Mouse (Mus musculus) liver (tissue): ENCODE data around the gene Cfap300.

Source experiments
- DNase-seq: peaks from one replicate; pipeline ENCODE4 v3.0.0-alpha.2; 2020; ENCODE audit warnings: mixed read lengths

Cfap300 gene

DNA sequence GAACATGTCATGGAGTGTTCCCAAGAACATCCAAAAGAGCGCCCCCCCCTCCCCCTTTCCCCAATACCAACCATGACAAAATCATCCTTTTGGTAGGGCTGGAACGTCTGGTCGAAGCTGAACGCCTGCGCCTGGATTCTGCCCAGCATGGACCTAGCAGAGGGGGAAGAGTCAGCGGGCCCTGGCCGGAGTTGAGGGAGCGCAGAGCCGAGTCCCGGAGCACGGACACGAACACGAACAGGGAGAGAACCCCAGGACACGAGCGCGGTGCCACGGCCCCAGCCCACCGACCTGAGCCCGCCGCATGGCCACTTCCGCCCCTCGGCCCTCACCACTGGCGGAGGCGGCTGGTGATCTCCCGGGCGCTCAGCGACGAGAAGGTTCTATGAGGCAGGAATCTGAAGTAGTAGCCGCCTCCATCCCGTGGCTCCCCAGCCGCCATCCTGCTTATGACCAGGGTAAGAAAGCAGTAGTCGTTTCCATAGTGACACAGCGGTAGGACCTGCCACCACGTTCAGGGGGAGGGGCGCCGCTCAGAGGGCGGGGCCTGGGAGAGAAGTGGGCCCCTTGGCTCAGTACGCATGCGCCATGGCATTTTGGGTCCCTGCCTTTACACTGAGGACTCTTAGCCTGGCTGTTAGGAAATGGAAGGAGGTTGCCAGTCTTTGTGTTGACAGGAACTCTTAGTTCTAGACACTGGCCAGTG lies at the start of gene Cfap300:
Cfap300 (minus strand) TSS at position 486 of the 706 bp plus-strand sequence.
- DNase-seq: peak; percentile 93

DNA sequence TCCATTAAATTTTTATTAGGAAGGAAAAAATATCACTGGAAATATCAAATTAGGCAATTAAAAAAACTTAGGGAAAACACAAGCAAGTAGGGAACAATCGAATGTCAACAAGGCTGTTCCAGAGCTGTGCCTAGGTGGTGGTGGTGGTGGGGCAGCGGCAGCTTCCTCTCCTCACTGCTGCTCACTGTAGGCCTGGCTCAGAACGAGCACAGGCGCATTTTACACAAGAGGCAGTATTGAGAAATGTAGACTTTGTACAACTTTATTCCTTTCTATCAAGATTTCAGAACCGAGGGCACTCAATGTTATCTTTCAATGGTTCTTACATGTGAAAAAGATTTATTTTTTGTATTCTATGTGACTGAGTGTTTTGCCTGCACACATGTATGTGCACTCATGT lies 36.3 kb upstream of the Cfap300 start:
- DNase-seq: no peak

DNA sequence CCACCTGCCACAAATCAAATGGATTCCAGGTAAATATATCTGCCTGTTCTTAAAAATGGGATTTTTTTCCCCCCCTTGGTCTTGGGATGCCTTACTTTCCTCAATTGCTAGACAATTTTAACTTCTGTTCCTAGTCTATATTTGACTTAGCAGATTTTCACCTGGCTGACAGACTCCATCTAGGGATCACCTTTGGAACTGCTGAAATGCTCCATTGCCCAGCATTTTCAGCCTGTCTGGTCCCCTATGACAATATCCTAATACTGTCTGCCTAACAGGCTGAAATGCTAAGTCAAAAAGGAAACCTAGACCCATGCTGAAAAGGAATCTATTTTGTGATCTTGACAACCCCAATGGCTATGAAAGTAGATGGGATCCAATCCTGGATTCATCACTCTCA lies 31.7 kb upstream of the Cfap300 start:
- no peak for DNase-seq

DNA sequence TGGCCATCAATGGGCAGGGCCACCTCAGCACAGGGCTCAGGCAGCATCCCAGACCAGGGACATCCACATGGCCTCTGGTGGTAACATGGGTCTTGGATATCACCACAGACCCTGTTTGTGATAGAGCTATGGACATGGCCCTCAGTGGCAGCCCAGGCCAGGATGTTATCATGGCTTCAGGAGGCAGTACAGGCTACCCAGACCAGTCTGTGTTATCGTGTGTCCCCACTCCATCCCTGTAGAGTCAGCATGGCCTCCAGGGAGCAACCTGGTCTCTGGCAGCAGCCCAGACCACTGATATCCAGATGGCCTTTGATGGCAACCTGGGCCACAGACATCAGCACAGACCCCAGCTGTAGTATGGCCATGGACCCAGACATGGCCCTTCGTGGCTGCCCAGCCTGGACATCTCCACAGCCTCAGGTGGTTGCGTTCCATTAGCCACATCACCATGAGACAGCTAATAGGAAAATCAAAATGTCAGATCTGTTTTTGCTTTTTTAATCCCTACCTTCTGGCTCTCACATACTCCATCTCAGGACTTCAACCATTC lies 30.7 kb upstream of the Cfap300 start:
- no peak for DNase-seq

DNA sequence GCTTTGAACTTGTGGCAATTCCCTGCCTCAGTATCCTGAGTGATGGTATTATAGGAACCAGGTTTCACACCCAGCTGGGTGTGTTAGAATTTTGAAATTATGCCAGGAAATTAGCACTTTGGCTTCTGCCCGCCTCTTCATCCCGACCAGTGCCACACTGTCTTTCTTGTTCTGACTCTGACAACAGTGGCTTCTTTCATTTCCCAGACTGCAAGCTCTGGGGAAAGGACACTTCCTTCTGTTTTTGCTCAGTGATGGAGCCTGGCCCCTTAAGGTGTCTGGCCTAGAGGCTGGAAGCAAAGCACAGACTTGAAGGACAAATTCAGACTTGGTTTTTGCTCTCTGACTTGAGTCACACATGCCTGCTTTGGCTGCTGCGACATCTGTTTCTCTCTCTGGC lies 17.0 kb upstream of the Cfap300 start:
- no peak for DNase-seq

DNA sequence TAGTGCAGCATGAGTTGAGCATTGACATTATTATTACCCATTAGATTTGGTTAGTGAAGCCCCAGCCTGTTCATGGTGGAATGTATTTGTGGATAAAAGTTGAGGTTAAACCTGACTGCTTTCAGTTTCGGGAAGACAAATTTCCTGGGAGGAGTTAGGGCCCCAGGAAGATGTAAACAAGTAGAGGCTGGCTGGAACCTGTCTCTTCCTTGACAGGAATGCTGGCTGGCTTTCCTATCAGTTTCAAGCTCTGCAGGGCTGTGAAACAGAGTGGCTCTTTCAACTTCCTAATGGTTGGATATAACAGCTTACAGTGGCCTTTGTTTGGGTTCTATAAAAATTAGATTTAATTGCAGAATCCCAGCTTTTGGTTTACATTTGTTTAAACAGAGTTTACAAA lies 12.2 kb upstream of the Cfap300 start:
- no peak for DNase-seq

DNA sequence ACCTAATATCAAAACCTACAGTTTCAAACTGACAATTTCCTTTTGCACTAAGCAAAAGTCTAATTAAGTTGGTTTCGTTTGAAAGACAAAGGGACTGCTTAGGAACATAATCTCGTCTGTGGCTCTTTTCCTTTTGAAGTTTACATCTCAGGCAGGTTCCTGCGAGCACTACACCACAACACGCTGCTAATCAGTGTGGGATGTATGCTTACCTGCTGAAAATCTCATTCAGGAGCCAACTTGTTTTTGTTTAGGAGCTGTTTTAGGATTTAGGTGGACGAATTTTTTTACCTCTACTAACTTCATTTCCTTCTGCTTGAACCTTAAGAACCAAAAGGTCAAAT lies 393 bp upstream of the Cfap300 start:
- DNase-seq: no peak

DNA sequence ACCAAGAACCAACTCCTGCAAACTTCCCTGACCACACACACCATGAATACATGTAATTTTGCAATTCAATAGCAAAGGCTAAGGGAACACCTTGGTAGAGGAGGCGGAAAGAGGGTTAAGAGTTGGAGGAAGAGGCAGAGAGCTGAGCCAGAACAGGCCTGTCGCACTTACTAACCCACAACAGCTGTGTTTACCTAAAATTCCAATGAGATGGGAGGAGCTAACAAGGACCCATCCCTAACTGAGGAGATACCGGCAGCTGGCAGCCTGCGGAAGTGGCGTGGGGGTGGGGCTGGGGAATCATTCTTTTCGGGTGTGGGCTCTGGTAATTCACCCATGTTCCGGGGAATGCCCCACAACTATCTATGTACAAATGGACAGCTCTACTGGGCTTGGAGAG lies 7.1 kb downstream of the Cfap300 start:
- peak; percentile 20 for DNase-seq

DNA sequence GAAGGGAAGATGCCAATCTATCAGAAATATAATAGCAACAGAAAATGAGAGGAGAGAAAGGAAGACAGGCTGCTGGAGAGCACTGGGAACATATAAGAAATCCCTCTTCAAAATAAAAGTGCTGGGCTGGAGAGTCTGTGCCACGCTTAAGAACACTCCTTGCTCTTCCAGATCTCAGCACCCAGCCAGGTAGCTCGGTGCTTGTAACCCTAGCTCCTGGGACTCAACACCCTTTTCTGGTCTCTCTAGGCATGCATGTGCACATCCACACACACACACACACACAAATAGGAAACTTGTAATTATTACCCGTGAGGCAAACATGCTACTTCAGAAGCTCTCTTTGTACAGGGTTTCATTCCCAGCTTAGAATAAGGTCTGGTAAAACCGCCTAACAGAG lies 7.5 kb downstream of the Cfap300 start:
- DNase-seq: no peak

DNA sequence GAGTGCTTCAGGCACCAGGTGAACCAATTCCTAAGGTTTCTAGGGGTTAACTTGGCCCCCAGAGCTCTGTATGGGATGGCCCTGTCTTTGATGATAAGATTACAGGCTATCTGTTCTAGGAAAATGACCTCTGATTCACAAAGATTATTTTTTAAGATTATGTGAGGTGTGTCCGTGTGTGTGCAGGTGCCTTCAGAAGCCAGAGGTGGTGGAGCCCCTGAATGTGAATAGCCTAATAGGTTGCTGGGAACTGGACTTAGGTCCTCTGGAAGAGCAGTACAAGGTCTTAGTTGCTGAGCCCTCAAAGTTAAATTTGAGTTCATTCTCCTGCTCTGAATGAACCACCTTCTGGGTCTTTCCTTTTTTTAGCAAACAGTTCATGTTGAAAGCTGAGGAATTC lies 8.5 kb downstream of the Cfap300 start:
- DNase-seq: no peak

DNA sequence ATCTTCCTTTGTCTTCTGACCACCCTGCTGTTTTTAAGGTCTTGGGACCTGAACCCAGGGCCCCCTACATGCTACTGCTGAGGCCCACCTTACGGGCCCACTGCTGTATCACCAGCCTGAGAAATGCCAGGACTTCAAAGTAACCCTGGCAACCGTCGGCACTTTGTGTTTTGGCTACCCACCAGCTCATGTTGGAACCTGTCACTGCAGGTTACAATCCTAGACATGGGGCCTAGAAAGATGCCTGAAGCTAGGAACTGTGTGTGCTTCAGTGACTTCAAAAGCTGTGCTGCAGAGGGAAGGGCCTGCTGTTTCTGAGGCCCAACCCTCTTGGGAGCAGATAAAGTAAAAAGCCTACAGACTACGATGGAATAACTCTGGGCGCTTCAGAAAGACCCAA lies 9.8 kb downstream of the Cfap300 start:
- DNase-seq: no peak

DNA sequence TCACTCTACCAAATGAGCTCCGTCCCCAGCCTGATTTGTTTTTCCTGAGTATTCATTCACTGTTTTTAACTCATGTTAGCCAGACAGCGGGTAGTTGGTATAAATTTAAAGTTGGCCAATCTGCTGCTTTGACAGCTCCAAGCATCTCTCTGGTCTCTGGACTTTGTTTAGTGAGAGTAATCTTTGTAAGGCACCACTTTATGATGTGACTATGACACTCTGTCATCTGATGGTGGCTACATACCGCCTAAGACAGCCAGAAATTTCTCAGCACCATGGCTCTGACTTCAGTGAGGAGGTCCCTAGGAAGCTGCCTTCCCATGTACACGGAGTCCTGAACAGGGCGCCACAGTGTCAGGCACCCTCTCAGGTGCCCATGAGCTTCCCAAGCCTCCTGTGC lies 24.0 kb downstream of the Cfap300 start:
- DNase-seq: no peak

DNA sequence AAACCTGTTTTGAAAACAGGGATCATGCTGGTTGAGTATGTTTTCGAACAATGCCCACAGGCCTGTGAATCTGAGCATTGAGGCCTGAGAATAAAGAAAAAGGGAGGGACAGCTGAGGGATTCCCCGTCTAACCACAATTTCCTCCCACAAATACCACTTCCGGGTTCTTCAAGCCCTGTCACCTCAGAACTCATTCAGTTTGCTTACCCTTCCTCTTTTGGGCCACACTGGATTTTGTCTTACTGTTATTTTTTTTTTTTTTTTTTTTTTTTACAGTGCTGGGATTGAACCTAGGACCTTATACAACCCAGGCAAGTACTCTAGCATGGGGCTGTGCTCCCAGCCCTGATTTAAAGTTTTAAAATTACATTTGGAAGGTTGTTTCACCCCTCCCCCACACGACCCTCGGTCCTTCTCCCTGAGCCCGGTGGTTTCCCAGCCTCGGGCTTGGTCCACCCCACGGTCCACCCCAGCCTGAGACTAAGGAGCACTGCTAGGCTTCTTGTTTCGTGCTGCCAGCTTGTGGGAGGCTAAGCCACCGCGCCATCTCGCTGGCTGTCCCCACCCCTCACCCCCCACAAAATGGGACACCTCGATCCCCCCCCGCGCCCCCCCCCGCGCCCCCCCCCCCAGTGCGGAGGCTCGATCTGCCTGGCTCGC lies 25.2 kb downstream of the Cfap300 start:
- no peak for DNase-seq

DNA sequence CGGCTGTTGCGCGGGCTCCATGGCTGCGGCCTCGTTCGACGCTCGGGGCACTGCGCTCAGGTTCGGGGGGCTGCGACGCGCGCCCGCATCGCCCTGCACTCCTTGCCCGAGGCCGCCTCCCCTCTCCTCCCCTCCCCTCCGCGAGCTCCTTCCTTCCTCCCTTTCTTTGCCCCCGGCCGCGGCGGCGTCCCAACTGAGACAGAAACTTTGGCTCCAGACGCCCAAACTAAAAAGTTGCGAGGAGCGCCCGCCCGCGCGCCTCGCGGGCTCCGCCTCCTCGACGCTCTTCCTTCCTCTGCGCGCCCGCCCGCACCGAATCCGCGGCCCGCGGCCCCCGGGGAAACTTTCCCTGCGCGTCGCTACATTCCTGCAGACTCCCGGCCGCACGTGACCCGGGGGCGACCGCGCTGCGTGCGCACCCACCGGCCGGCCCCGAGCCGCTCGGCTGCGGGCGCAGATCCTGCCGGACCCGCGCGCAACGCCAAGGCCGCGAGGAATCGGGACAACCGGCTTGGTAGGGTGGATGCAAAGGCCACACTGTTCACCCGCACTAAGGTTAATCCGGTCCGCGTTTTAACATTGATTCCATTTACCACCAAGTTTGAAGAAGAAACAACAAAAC lies 38.1 kb downstream of the Cfap300 start, which contains the start of gene Yap1:
Yap1 (minus strand) TSS at position 227 of the 622 bp plus-strand sequence.
- DNase-seq: peak; percentile 68

DNA sequence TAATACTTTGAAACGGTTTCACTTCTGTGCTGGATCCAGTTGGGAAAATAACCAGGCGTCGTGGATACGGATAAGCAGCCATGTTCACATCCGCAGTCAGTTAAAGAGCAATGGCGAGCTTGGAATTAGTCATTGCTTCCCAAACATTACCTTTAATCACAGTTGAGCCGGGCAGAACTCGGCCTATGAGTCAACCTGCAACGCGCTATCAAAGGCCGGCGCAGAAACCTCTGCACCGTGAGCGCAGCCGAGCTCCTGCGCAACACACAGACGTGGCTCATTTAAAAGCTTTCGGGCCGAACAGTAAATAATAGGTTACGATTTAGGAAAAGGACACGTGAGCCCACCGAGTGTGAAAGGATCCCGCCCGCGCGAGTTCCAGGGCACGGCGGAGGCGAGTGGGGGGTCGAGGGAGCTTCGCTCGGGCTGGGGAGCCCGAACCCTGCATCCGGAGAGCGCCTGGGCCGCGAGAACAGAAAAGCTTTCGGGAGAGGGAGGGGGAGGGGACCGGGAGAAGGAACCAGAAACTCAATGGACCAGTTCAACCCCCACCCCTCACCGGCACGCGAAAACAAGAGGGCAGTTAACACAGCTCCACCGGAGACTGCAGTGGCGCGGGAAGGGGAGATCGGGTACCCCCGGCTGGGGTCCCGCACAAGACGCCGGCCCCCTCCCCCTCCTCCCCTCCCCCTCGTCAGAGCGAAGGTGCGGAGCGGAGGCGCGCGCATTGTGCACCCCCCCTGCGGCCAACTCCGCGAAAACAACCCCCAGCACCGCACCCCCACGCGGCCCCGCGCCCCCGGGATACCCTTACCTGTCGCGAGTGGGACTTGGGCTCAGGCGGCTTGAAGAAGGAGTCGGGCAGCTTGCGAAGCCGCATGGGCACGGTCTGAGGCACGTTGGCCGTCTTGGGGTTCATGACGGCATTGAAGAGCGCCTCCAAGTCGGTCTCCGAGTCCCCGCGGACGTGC lies 39.0 kb downstream of the Cfap300 start:
- DNase-seq: peak; percentile 42

DNA sequence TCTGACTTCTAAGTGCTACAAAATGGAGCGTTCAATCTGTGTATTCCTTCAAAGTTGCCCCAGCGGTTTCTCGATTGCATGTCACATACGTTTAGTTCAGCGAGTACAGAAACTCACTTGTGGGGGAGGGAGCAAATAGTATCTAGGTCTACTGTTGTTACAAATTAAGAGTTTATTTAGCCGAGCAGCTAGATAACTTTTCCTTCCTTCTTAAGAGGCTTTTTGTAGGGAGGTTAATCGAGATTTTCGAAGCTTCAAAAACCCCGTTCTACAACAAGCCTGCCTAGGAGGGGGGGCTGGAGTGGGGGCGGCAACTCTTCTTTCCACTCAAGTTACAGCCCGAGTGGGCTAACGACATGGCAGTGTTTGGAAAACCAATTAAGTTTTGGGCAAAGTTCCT lies 39.8 kb downstream of the Cfap300 start:
- no peak for DNase-seq

DNA sequence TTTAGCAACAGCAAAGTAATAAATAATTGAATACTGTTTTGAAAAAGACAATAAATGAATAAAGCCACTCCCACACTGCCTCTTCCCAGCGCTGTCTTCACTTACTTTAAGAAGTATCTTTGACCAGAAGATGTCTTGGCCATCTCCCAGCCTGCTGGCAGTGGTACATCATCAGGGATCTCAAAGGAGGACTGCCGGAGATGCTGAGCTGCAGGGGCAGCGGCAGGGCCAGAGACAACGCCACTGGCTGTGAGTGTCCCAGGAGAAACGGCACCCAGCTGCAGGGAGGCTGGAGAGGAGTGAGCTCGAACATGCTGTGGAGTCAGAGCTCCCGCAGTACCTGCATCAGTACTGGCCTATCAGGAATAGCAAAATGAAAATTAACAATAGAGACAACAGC lies 41.3 kb downstream of the Cfap300 start:
- DNase-seq: no peak

DNA sequence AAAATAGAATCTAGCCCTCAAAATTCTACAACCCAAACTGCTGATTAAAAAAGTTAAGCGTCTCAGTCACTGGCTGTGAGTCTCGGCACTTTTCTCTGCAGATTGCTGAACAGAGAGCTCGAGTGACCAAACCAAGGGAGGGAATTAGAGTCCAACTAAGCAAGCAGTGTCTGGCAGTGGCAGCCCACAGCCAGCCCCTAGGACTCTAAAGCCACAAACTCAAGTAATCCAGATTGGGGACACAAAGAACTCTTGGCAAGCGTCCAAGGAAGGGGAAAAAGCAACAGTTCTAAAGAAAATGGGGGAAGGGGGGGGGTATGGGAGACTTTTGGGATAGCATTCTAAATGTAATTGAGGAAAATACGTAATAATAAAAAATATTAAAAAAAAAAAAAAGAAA lies 48.3 kb downstream of the Cfap300 start:
- no peak for DNase-seq

DNA sequence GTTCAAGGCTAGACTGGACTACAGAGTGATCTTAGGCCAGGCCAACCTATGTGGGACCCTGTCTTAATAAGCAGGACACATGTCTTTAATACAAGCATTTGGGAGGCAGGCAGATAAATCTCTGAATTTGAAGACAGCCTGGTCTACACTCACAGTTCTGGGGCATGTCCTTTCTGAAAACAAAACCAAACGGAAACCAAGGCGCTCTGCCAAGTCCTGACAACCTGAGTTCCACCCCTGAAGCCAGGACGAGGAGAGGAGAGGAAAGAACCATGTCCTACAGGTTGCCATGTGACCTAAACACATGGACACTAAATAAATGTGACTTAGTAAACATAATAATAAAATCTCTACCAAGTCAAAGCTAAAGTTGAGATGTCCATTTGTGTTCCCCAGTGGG lies 50.0 kb downstream of the Cfap300 start:
- DNase-seq: no peak

DNA sequence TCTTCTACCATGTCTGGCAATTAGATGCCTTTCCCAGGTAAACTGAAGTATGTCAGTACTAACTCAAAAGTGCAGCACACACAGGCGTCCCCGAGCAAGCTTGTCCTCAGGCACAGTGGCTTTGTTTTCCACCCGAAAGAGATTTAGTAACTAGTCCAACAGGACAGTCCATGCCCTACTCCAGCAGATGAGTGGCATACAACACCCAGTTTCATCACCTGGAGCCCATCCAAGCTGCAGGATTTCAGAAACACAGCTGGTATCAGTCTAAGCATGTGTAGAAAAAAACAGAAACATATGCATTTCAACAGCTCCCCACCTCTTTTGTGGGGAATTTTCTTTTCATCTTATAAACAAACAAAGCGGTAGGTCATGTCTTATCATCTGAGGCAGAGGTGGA lies 51.7 kb downstream of the Cfap300 start:
- no peak for DNase-seq

DNA sequence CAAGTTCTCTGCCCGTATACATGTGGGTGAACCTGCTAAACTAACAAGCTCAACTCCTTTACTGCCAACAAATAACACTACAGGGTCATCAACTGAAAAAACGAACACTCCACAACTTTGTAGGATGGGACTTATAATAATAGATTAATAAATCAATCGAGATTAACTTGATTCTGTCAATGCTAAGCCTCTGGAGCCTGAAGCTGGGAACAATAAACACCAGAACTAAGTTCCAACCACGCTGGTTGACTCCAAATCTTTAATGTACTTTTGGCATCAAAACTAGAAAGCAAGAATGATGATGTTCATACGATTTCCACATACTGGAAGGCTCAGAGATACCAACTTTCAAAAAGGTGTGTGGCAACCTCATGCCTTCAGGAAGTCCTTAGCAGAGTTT lies 55.5 kb downstream of the Cfap300 start:
- no peak for DNase-seq

DNA sequence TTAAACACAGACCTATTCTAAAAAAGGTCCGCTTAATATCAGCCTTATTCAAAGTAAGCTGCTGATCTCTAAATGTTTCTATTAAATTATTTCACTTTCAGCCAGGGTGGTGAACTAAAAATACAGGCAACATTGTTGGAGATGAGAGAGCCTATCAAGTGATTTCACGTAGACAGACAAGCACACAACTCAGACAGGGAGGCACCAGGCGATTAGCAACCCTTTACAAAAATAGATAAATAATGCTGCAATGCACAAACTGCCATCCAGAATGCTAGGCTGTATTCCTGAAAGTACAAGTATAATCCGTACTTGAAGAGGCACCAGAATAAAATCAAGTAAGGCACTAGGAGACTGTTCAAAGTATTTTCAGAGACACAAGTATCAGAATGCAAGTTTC lies 58.3 kb downstream of the Cfap300 start:
- DNase-seq: no peak

DNA sequence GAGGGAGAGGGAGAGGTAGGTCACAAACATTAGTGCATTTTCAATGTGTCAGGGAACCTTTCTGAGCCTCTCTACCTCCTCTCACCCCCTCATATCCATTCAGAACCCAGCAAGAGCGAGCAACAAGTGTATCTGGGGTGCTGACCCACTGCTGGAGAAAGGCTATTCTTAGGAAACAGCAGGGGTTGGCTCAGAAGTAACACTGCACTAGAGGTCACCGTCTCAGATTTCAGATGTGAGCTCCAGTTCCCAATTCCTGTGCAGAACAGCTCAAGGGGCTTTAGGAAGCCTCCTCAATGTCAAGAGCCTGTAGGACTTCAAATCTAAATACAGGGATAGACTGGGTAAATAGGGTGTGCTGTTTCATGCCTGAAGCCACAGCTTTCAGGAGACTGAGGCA lies 59.0 kb downstream of the Cfap300 start:
- no peak for DNase-seq
